Mouse (Mus musculus) heart, postnatal 0 days (tissue): ENCODE measurements around the gene Pxmp2. TPM values are rescaled to one million over a fixed set of nuclear protein-coding genes. Genes with fewer than 3 reads are reported as not detected.

Experiments used
- ATAC-seq: fragments of 200-750 bp; cut with Nextera tagmentation; 2 replicates; pipeline ENCODE4 v1.8.0; 2017; ENCODE audit warnings: low read depth, moderate number of reproducible peaks, moderate library complexity; ENCODE audit not compliant: insufficient read depth
- DNase-seq: peaks from one replicate; pipeline ENCODE4 v3.0.0-alpha.2; 2016; ENCODE audit warnings: low spot score
- H3K27ac ChIP-seq: fragments of 300-500 bp; sonication (generic); 2 replicates; pipeline ENCODE4 v1.5.1; 2014; ENCODE audit warnings: low read depth, mild to moderate bottlenecking
- H3K27me3 ChIP-seq: fragments of 300-500 bp; sonication (generic); 2 replicates; pipeline ENCODE4 v1.6.1; 2014; ENCODE audit warnings: low read length, mixed read lengths; ENCODE audit not compliant: control insufficient read depth, insufficient read depth
- H3K36me3 ChIP-seq: fragments of 300-500 bp; sonication (generic); replicated peaks from 2 replicates; pipeline ENCODE4 v1.6.1; 2014; ENCODE audit warnings: low read length, mixed read lengths; ENCODE audit not compliant: control insufficient read depth, insufficient read depth
- H3K4me1 ChIP-seq: fragments of 300-500 bp; sonication (generic); 2 replicates; pipeline ENCODE4 v1.6.1; 2014; ENCODE audit warnings: antibody characterized with exemption; ENCODE audit not compliant: control insufficient read depth, insufficient read depth
- H3K4me2 ChIP-seq: fragments of 300-500 bp; sonication (generic); 2 replicates; pipeline ENCODE4 v1.6.1; 2014; ENCODE audit warnings: low read depth, mild to moderate bottlenecking, low read length, moderate library complexity
- H3K4me3 ChIP-seq: fragments of 300-500 bp; sonication (generic); 2 replicates; pipeline ENCODE4 v1.5.1; 2014; ENCODE audit warnings: low read depth, low read length
- H3K9ac ChIP-seq: fragments of 300-500 bp; sonication (generic); replicated peaks from 2 replicates; pipeline ENCODE4 v1.6.1; 2014; ENCODE audit warnings: low read depth, low read length, mixed read lengths
- H3K9me3 ChIP-seq: fragments of 300-500 bp; sonication (generic); replicated peaks from 2 replicates; pipeline ENCODE4 v1.6.1; 2016; ENCODE audit warnings: low read length; ENCODE audit not compliant: control insufficient read depth
- CTCF ChIP-seq: IDR thresholded peaks from 2 replicates; pipeline ENCODE4 v1.5.1; 2016; ENCODE audit warnings: antibody characterized with exemption, control low read depth, low read depth
- EP300 ChIP-seq: IDR thresholded peaks from 2 replicates; pipeline ENCODE4 v1.6.1; 2016; ENCODE audit warnings: antibody characterized with exemption, low read depth
- WGBS: fragments of 180-500 bp; shearing (Covaris S2); extraction: QIAGEN DNeasy Blood & Tissue Kit; methylation state at CpG from one replicate; pipeline ENCODE4 v1.1.7; 2014; 5-methylcytosine and 5-hydroxymethylcytosine counted together
- polyA plus RNA-seq: library from polyadenylated mRNA; unstranded; fragments of >200 nt; fragmentation: Nextera tagmentation; extraction: Ambion mirVana; gene quantifications from 2 replicates; pipeline ENCODE4 v1.2.1, GENCODE M21; 2015
- total RNA-seq: library from RNA; depleted of rRNA; stranded (reverse); fragments of >200 nt; gene quantifications from 2 replicates; pipeline ENCODE4 v1.2.3, GENCODE M21; 2014; ENCODE audit warnings: low replicate concordance

Pxmp2 gene
- total and polyA plus RNA-seq, 2 experiments from 2014 or later = 48.4 to 113 TPM

- Histone ChIP-seq H3K9me3 (no peaks in the 10 kb centered on the region), H3K27me3 (no peaks in the 10 kb centered on the region), H3K36me3 (peaks cover 68% of the 10 kb centered on the region), H3K4me3 (no peak overlapping the region), H3K9ac (no peak overlapping the region), H3K4me2 (no peak overlapping the region), H3K4me1 (no peaks in the 10 kb centered on the region), H3K27ac (no peak overlapping the region)
- no peak for ATAC-seq
- WGBS = 87% methylated on average over 1 of the region's 1 CpGs
- no peak for DNase-seq
- TF ChIP-seq EP300 (no peak), CTCF (no peak)
Measured at GRCm38 (mm10) chr5:110296637-110297036, 10.7 kb upstream of the Pxmp2 start.

GRCm38 (mm10) chr5:110291649-110292048, 5.7 kb upstream of the Pxmp2 start:
- Histone ChIP-seq H3K4me1 (no peaks in the 10 kb centered on the region), H3K4me3 (no peak overlapping the region), H3K9ac (no peak overlapping the region), H3K4me2 (no peak overlapping the region), H3K9me3 (no peaks in the 10 kb centered on the region), H3K36me3 (peaks cover 47% of the 10 kb centered on the region), H3K27me3 (no peaks in the 10 kb centered on the region), H3K27ac (no peak overlapping the region)
- no peak for DNase-seq
- no peak for TF ChIP-seq EP300
- TF ChIP-seq CTCF = no peak
- WGBS = 92% methylated on average over 1 of the region's 1 CpGs
- ATAC-seq = no peak

DNA sequence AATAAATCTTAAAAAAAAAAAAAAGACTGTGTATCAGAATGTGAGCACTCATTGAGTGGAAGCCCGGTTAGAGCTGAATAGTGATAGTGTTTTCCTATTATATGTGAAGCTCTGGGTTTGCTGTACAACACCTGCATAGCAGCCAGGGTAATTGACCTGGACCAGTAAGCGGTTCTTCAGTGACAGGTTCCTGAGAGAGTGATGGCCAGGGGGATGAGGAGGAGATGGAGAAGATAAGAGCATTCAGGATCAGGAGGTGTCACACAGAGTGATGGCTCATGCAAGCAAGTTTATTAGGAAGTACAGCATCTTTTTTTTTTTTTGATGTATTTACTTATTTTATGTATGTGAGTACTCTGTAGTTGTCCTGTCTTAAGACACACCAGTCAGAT, 1.1 kb upstream of the Pxmp2 start:
- Histone ChIP-seq H3K27me3 (no peaks in the 10 kb centered on the region), H3K9me3 (no peaks in the 10 kb centered on the region), H3K27ac (no peak overlapping the region), H3K4me2 (peak overlapping the region; percentile 79), H3K36me3 (peaks cover 23% of the 10 kb centered on the region), H3K4me1 (peaks cover 9% of the 10 kb centered on the region), H3K9ac (peak overlapping the region; percentile 77; the same call in 1 of the 2 replicates), H3K4me3 (peak overlapping the region; percentile 71; the same call in 1 of the 2 replicates)
- ATAC-seq (no peak), DNase-seq (no peak)
- TF ChIP-seq CTCF (no peak), EP300 (no peak)
- WGBS = 71% methylated on average over 2 of the region's 2 CpGs

- peak overlapping the region; percentile 69; the same call in 1 of the 2 replicates for H3K27ac ChIP-seq
- peaks cover 9% of the 10 kb centered on the region for H3K4me1 ChIP-seq
- peak overlapping the region; percentile 77 for H3K9ac ChIP-seq
- H3K27me3 ChIP-seq = no peaks in the 10 kb centered on the region
- DNase-seq (no peak), ATAC-seq (no peak; the same call in 1 of the 2 replicates)
- H3K4me2 ChIP-seq = peak overlapping the region; percentile 79
- H3K4me3 ChIP-seq = peak overlapping the region; percentile 71
- peaks cover 18% of the 10 kb centered on the region for H3K36me3 ChIP-seq
- no peak for TF ChIP-seq CTCF
- no peak for TF ChIP-seq EP300
- WGBS = 2% methylated on average over 30 of the region's 31 CpGs
- no peaks in the 10 kb centered on the region for H3K9me3 ChIP-seq
Measured at GRCm38 (mm10) chr5:110286446-110287083, 579 bp upstream of the Pxmp2 start.

DNA sequence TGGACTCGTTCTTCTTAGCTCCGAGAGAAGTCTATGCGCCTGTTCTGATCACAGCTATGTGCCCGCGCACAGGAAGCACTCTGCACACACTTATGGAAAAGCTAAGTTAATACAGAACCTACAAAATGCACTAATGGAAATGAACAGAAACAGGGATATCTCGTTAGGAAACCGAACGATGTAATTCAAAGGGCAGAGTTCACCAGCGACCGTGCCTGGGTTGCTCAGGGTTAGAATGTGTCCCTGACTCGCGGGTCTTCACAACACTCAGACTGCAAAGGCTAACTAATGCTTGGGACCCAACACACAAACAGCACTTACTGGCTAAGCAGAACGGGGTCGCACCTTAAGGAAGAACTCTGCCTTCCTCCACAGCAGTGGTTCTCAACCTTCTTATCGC, 830 bp downstream of the Pxmp2 start:
- Histone ChIP-seq H3K4me3 (peak overlapping the region; percentile 71), H3K4me2 (peak overlapping the region; percentile 79), H3K9ac (peak overlapping the region; percentile 77), H3K9me3 (no peaks in the 10 kb centered on the region), H3K36me3 (peaks cover 11% of the 10 kb centered on the region), H3K27me3 (no peaks in the 10 kb centered on the region), H3K4me1 (peaks cover 9% of the 10 kb centered on the region), H3K27ac (peak overlapping the region; percentile 81)
- 1% methylated on average over 15 of the region's 15 CpGs for WGBS
- DNase-seq (peak; percentile 8), ATAC-seq (no peak)
- TF ChIP-seq EP300 (no peak), CTCF (no peak)

- Histone ChIP-seq H3K4me2 (peak overlapping the region; percentile 79), H3K9me3 (no peaks in the 10 kb centered on the region), H3K36me3 (peaks cover 5% of the 10 kb centered on the region), H3K27ac (no peak overlapping the region), H3K9ac (peak overlapping the region; percentile 77; the same call in 1 of the 2 replicates), H3K27me3 (no peaks in the 10 kb centered on the region), H3K4me3 (peak overlapping the region; percentile 71), H3K4me1 (peaks cover 9% of the 10 kb centered on the region)
- no peak for ATAC-seq
- 6% methylated on average over 4 of the region's 4 CpGs for WGBS
- no peak for TF ChIP-seq EP300
- TF ChIP-seq CTCF = peak; percentile 42
- peak; percentile 17 for DNase-seq
Measured at GRCm38 (mm10) chr5:110284536-110284935, 1.4 kb downstream of the Pxmp2 start.
